Mouse (Mus musculus) CH12.LX (cell line): ENCODE data around the gene Wipf1.

Experiments used
- BHLHE40 ChIP-seq: IDR thresholded peaks from 2 replicates; pipeline ENCODE4 v1.6.1; 2011; ENCODE audit warnings: mild to moderate bottlenecking, low read depth, low read length, improper control_type of control experiment
- CTCF ChIP-seq, 2 experiments: IDR thresholded peaks in 1 of 2; conservative IDR thresholded peaks in 1 of 2; 2 replicates each; pipeline ENCODE4 v1.5.1; 2011 to 2012; ENCODE audit warnings: low read depth in 2 of 2, low read length in 2 of 2, improper control_type of control experiment in 1 of 2, inconsistent platforms in 1 of 2, mild to moderate bottlenecking in 1 of 2, moderate library complexity in 1 of 2
- MXI1 ChIP-seq: IDR thresholded peaks from 2 replicates; pipeline ENCODE4 v1.6.1; 2011; ENCODE audit warnings: mild to moderate bottlenecking, low read depth, low read length, improper control_type of control experiment
- NELFE ChIP-seq: IDR thresholded peaks from 2 replicates; pipeline ENCODE4 v1.6.1; 2011; ENCODE audit warnings: low read depth, low read length, improper control_type of control experiment
- POLR2A ChIP-seq: IDR thresholded peaks from 2 replicates; pipeline ENCODE4 v1.6.1; 2011; ENCODE audit warnings: low read depth, mild to moderate bottlenecking, improper control_type of control experiment, low read length
- USF2 ChIP-seq: conservative IDR thresholded peaks from 2 replicates; pipeline ENCODE4 v1.6.1; 2011; ENCODE audit warnings: low read depth, low read length, improper control_type of control experiment

- TF ChIP-seq CTCF (conservative IDR thresholded peaks at IDR 0.05 in 1 of 2, IDR thresholded peaks at IDR 0.05 in 1 of 2; ENCODE audit: low read depth in 2 of 2, low read length in 2 of 2), result no peak
- no peak for TF ChIP-seq BHLHE40
- no peak for TF ChIP-seq POLR2A
- TF ChIP-seq NELFE, result no peak
- no peak for TF ChIP-seq MXI1
- TF ChIP-seq USF2, result no peak
These were observed 44.9 kb upstream of the Wipf1 start for GRCm38 (mm10) chr2:73574418-73574817.
